Mouse (Mus musculus): Measurements from ENCODE around the gene Pigp. TPM values are rescaled to one million over a fixed set of nuclear protein-coding genes. Genes with fewer than 3 reads are reported as not detected.
A peak's percentile ranks its signal among the peaks of the same experiment; 100 is the strongest.

Pigp gene
- polyA plus RNA-seq, 1 experiment from 2014 or later, result 90.9 TPM

GRCm38 (mm10) chr16:94315215-94315614, 56.4 kb downstream of the Pigp start:
- no peak overlapping the region for H3K9ac ChIP-seq (ENCODE audit: low read depth, low read length)
- DNase-seq (ENCODE audit: low spot score), result no peak
- ATAC-seq (ENCODE audit: low FRiP score), result no peak
- no peak overlapping the region for H3K4me2 ChIP-seq (replicated peaks; ENCODE audit: low read depth, low read length)
- no peak overlapping the region for H3K27ac ChIP-seq (ENCODE audit: low read depth, low read length)
- no peaks in the 10 kb centered on the region for H3K27me3 ChIP-seq (ENCODE audit: control insufficient read depth, insufficient read depth, low read length)
- H3K9me3 ChIP-seq (ENCODE audit: control insufficient read depth, low read length), result no peaks in the 10 kb centered on the region
- 63% methylated on average over 1 of the region's 1 CpGs for WGBS
- no peak overlapping the region for H3K4me3 ChIP-seq (ENCODE audit: low read depth, low read length)
- no peaks in the 10 kb centered on the region for H3K36me3 ChIP-seq (ENCODE audit: control insufficient read depth, insufficient read depth, low read length)
- no peaks in the 10 kb centered on the region for H3K4me1 ChIP-seq (replicated peaks; ENCODE audit: control insufficient read depth, insufficient read depth, low read length)

GRCm38 (mm10) chr16:94314626-94315025, 57.0 kb downstream of the Pigp start:
- Histone ChIP-seq H3K4me2 (replicated peaks; ENCODE audit: low read depth, low read length) (no peak overlapping the region), H3K27ac (ENCODE audit: low read depth, low read length) (no peak overlapping the region), H3K27me3 (ENCODE audit: control insufficient read depth, insufficient read depth, low read length) (no peaks in the 10 kb centered on the region), H3K9ac (ENCODE audit: low read depth, low read length) (no peak overlapping the region), H3K4me3 (ENCODE audit: low read depth, low read length) (no peak overlapping the region), H3K36me3 (ENCODE audit: control insufficient read depth, insufficient read depth, low read length) (no peaks in the 10 kb centered on the region), H3K9me3 (ENCODE audit: control insufficient read depth, low read length) (no peaks in the 10 kb centered on the region), H3K4me1 (replicated peaks; ENCODE audit: control insufficient read depth, insufficient read depth, low read length) (no peaks in the 10 kb centered on the region)
- ATAC-seq (ENCODE audit: low FRiP score) (no peak), DNase-seq (ENCODE audit: low spot score) (no peak)
- WGBS, result 90% methylated on average over 5 of the region's 5 CpGs

DNA sequence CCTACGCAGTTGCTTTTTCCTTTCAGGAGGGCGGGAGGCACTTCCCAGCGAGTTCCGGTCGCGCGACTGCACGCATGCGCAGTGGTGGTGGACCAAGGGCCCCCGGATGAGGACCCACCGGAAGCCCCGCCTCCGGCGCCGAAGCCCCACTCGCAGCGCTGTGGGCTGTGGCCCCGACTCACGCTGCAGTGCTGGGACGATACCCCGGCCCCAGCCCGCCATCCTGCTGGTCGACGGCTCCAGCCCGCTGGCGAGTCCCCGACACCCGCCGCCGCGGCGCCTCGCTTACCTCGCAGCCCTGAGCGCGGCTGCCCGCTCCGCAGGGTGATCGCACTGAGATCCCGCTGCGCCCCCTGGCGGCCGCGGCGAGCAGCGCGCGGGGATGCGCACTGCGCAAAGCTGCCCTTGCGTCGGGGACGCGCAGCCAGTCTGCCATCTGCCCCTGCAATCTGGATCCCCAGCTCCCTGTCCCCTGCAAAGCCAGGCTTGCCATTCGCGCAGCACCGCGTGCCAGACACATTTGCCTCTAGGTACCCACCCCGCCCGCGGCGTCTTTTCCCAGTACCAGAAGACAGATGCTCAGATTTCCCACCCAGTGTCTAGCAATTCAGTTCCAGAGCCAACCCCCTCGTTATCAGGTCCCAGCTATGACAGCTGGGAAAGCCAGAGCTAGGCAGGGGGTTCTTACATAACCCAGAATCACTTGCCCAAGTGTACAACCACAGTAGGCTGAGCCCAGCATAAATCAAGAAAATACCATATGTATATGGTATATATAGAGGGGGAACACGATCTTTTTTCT, 58.2 kb downstream of the Pigp start, which contains the start of gene Hlcs:
Hlcs (minus strand) TSS at position 343 of the 802 bp plus-strand sequence.
- Histone ChIP-seq H3K27ac (ENCODE audit: low read depth, low read length) (peak within 1 kb of the TSS; percentile 91), H3K9ac (ENCODE audit: low read depth, low read length) (peak within 1 kb of the TSS; percentile 66), H3K4me3 (ENCODE audit: low read depth, low read length) (peak within 1 kb of the TSS; percentile 44), H3K9me3 (ENCODE audit: control insufficient read depth, low read length) (no peaks in the 10 kb centered on the region), H3K27me3 (ENCODE audit: control insufficient read depth, insufficient read depth, low read length) (no peaks in the 10 kb centered on the region), H3K36me3 (ENCODE audit: control insufficient read depth, insufficient read depth, low read length) (no peaks in the 10 kb centered on the region), H3K4me1 (replicated peaks; ENCODE audit: control insufficient read depth, insufficient read depth, low read length) (no peaks in the 10 kb centered on the region), H3K4me2 (replicated peaks; ENCODE audit: low read depth, low read length) (peak within 1 kb of the TSS; percentile 46)
- DNase-seq (ENCODE audit: low spot score), result peak; percentile 98
- WGBS, result under 1% methylated on average over 60 of the region's 64 CpGs
- ATAC-seq (ENCODE audit: low FRiP score), result peak; percentile 90

GRCm38 (mm10) chr16:94312663-94313228, 58.9 kb downstream of the Pigp start:
- H3K4me1 ChIP-seq (replicated peaks; ENCODE audit: control insufficient read depth, insufficient read depth, low read length), result no peaks in the 10 kb centered on the region
- ATAC-seq (ENCODE audit: low FRiP score) (peak; percentile 88), DNase-seq (ENCODE audit: low spot score) (peak; percentile 87)
- H3K9me3 ChIP-seq (ENCODE audit: control insufficient read depth, low read length), result no peaks in the 10 kb centered on the region
- no peaks in the 10 kb centered on the region for H3K36me3 ChIP-seq (ENCODE audit: control insufficient read depth, insufficient read depth, low read length)
- H3K27ac ChIP-seq (ENCODE audit: low read depth, low read length), result peak overlapping the region; percentile 91
- under 1% methylated on average over 20 of the region's 20 CpGs for WGBS
- peak overlapping the region; percentile 46 for H3K4me2 ChIP-seq (replicated peaks; ENCODE audit: low read depth, low read length)
- peak overlapping the region; percentile 49 for H3K9ac ChIP-seq (ENCODE audit: low read depth, low read length)
- H3K4me3 ChIP-seq (ENCODE audit: low read depth, low read length), result peak overlapping the region; percentile 44
- no peaks in the 10 kb centered on the region for H3K27me3 ChIP-seq (ENCODE audit: control insufficient read depth, insufficient read depth, low read length)

GRCm38 (mm10) chr16:94311931-94312330, 59.7 kb downstream of the Pigp start:
- Histone ChIP-seq H3K27ac (ENCODE audit: low read depth, low read length) (no peak overlapping the region), H3K27me3 (ENCODE audit: control insufficient read depth, insufficient read depth, low read length) (no peaks in the 10 kb centered on the region), H3K36me3 (ENCODE audit: control insufficient read depth, insufficient read depth, low read length) (no peaks in the 10 kb centered on the region), H3K9me3 (ENCODE audit: control insufficient read depth, low read length) (no peaks in the 10 kb centered on the region), H3K4me2 (replicated peaks; ENCODE audit: low read depth, low read length) (no peak overlapping the region), H3K9ac (ENCODE audit: low read depth, low read length) (no peak overlapping the region; the same call in 1 of the 2 replicates), H3K4me1 (replicated peaks; ENCODE audit: control insufficient read depth, insufficient read depth, low read length) (no peaks in the 10 kb centered on the region), H3K4me3 (ENCODE audit: low read depth, low read length) (no peak overlapping the region)
- DNase-seq (ENCODE audit: low spot score), result no peak
- ATAC-seq (ENCODE audit: low FRiP score), result no peak
- 83% methylated on average over 4 of the region's 4 CpGs for WGBS

GRCm38 (mm10) chr16:94311416-94311815, 60.2 kb downstream of the Pigp start:
- no peak overlapping the region for H3K27ac ChIP-seq (ENCODE audit: low read depth, low read length)
- DNase-seq (ENCODE audit: low spot score) (no peak), ATAC-seq (ENCODE audit: low FRiP score) (no peak)
- H3K9me3 ChIP-seq (ENCODE audit: control insufficient read depth, low read length), result no peaks in the 10 kb centered on the region
- H3K36me3 ChIP-seq (ENCODE audit: control insufficient read depth, insufficient read depth, low read length), result no peaks in the 10 kb centered on the region
- H3K4me3 ChIP-seq (ENCODE audit: low read depth, low read length), result no peak overlapping the region
- H3K4me2 ChIP-seq (replicated peaks; ENCODE audit: low read depth, low read length), result no peak overlapping the region
- no peaks in the 10 kb centered on the region for H3K4me1 ChIP-seq (replicated peaks; ENCODE audit: control insufficient read depth, insufficient read depth, low read length)
- H3K9ac ChIP-seq (ENCODE audit: low read depth, low read length), result no peak overlapping the region; the same call in 1 of the 2 replicates
- no peaks in the 10 kb centered on the region for H3K27me3 ChIP-seq (ENCODE audit: control insufficient read depth, insufficient read depth, low read length)
- WGBS, result 57% methylated on average over 1 of the region's 1 CpGs

DNA sequence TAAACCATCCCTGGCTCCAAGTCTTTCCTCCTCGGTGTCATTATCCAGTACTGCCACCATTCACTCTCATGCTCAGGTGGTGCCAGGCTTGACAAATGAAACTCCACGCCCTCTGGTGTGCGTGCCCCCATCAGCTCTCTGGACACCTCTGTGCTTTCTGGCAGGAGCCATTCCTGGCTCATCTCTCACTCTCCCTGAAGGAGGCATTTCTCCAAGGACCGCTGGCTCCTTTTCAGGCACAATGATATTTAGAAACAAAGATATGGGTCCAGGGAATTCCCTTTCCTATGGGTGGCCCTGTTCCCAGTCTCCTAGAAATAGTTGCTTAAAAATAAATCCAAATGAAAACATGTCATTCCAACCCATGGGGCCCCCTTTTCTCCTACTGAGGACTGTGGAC, 62.6 kb downstream of the Pigp start:
- no peak overlapping the region for H3K4me3 ChIP-seq (ENCODE audit: low read depth, low read length)
- 93% methylated on average over 4 of the region's 4 CpGs for whole genome bisulfite sequencing
- no peaks in the 10 kb centered on the region for H3K9me3 ChIP-seq (ENCODE audit: control insufficient read depth, low read length)
- no peak overlapping the region for H3K9ac ChIP-seq (ENCODE audit: low read depth, low read length)
- H3K36me3 ChIP-seq (ENCODE audit: control insufficient read depth, insufficient read depth, low read length), result no peaks in the 10 kb centered on the region
- H3K27ac ChIP-seq (ENCODE audit: low read depth, low read length), result no peak overlapping the region
- DNase-seq (ENCODE audit: low spot score) (no peak), ATAC-seq (ENCODE audit: low FRiP score) (no peak)
- no peak overlapping the region for H3K4me2 ChIP-seq (replicated peaks; ENCODE audit: low read depth, low read length)
- no peaks in the 10 kb centered on the region for H3K4me1 ChIP-seq (replicated peaks; ENCODE audit: control insufficient read depth, insufficient read depth, low read length)
- no peaks in the 10 kb centered on the region for H3K27me3 ChIP-seq (ENCODE audit: control insufficient read depth, insufficient read depth, low read length)
